Mouse (Mus musculus): Measurements from ENCODE around the gene H2-K1. TPM values are rescaled to one million over a fixed set of nuclear protein-coding genes. Genes with fewer than 3 reads are reported as not detected.

H2-K1 gene
- polyA plus RNA-seq, 1 experiment from 2014 or later = 82.2 TPM

DNA sequence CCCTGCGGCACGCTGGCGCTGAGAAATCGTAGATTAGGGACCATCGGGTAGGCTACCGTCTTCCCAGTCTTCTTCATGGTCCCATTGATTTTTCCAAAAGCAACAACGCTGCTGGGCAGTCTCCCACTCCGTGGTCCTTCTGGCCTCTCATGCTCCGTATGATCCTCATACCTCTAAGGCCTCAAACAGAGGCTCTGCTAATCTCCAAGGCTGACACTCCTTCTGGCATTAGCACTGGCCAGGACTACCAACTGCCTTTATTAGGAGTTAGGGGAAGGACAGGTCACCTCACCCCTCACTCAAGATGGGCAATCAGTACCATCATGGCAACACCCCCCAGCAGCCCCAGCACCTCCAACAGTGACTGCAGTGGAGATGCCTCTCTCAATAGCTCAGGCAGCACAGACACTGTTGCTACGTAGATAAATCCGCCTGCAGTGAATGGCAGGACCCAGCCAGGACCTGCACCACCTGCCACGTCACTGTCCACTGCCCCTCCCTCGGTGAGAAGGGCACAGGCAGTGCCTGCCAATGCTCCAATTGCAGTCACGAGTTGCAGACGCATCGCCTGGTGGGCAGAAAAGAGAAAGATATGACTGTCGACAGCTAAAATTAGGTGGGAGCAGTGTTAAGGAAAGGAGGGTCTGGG, 28.5 kb upstream of the H2-K1 start:
- Histone ChIP-seq H3K9ac (ENCODE audit: low read depth, low read length) (no peak overlapping the region), H3K27me3 (ENCODE audit: insufficient read depth, low read length) (no peaks in the 10 kb centered on the region), H3K27ac (peak overlapping the region; percentile 33; the same call in 1 of the 2 replicates), H3K4me1 (replicated peaks; ENCODE audit: insufficient read depth, low read length) (peaks cover 39% of the 10 kb centered on the region), H3K36me3 (ENCODE audit: insufficient read depth, low read length) (peaks cover 18% of the 10 kb centered on the region), H3K9me3 (replicated peaks; ENCODE audit: low read length) (no peaks in the 10 kb centered on the region), H3K4me2 (ENCODE audit: low read length) (peak overlapping the region; percentile 97; the same call in 1 of the 2 replicates), H3K4me3 (replicated peaks; ENCODE audit: low read depth, low read length) (no peak overlapping the region)
- ATAC-seq (replicated peaks; ENCODE audit: low FRiP score, low read depth) = no peak
- DNase-seq (ENCODE audit: low spot score) = no peak
- TF ChIP-seq CTCF (IDR thresholded peaks at IDR 0.05; ENCODE audit: low read depth) = no peak
- 75% methylated on average over 17 of the region's 17 CpGs for WGBS

DNA sequence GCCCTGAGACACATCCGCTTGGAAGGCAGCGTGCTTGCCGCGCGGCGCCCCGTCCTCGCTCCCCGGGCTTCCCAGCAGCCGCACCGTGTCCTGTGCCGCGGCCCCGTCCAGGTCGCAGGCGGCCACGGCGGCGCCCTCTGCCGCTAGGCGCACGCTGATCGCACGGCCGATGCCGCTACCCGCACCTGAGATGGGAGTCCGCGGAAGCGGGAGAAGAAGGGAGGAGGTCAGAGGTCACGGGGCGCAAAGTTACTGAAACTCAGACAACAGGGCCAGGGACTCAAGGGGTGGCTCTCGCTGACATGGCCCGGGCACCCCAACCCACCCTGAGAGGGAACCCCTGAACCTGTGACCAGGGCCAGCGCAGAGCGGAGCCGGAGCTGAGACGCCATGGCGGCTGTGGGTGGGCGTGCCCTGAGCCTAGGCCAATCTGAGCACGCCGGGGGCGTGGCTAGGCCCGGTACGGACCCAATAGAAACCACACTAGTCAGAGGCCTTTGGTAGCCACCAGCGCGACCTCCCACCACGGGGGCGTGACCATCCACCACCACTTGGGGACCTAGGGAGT, 27.6 kb upstream of the H2-K1 start, which contains the start of gene H2-Ke6:
TSS of gene H2-Ke6 (minus strand) at position 405 of the 568 bp plus-strand sequence.
- H3K4me1 ChIP-seq (replicated peaks; ENCODE audit: insufficient read depth, low read length) = peaks cover 35% of the 10 kb centered on the region
- peak; percentile 34 for TF ChIP-seq CTCF (IDR thresholded peaks at IDR 0.05; ENCODE audit: low read depth)
- peak within 1 kb of the TSS; percentile 66 for H3K4me3 ChIP-seq (replicated peaks; ENCODE audit: low read depth, low read length)
- H3K27me3 ChIP-seq (ENCODE audit: insufficient read depth, low read length) = no peaks in the 10 kb centered on the region
- H3K9me3 ChIP-seq (replicated peaks; ENCODE audit: low read length) = no peaks in the 10 kb centered on the region
- DNase-seq (ENCODE audit: low spot score) (peak; percentile 96), ATAC-seq (replicated peaks; ENCODE audit: low FRiP score, low read depth) (peak; percentile 64)
- H3K27ac ChIP-seq = peak within 1 kb of the TSS; percentile 81
- peak within 1 kb of the TSS; percentile 70 for H3K9ac ChIP-seq (ENCODE audit: low read depth, low read length)
- H3K4me2 ChIP-seq (ENCODE audit: low read length) = peak within 1 kb of the TSS; percentile 97
- H3K36me3 ChIP-seq (ENCODE audit: insufficient read depth, low read length) = peaks cover 18% of the 10 kb centered on the region
- WGBS = under 1% methylated on average over 49 of the region's 49 CpGs

DNA sequence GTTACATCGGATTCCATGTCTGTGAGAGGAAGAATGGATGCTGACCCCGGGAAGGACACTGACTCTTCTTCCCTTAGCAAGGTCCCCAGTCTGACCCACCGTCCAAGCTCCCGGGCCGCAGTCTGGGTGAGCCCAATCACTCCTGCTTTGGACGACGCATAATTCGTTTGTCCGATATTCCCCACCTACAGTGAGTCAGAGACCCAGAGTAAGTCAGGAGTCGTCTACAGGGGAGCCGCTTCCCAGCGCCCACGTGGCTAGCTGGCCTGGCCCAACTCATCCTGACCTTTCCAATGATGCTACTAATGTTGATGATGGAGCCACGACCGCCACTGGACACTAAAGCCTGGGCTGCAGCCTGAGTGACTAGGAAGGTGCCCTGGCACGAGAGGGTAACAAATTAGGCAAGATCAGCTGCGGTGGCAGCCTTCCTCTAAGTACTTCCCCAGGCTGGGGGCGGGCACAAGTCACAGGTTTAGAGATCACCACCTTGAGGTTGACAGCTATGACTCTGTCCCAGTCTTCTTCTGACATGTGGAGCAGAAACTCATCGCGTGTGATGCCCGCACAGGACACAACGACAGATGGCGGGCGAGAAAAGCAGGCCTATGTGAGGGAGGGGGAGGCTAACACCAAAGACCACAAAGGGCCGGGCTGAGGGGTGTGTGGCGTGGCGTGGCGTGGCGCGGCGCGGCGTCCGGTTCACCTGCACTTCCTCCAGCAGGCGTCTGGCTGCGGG, 26.9 kb upstream of the H2-K1 start:
- Histone ChIP-seq H3K27ac (peak overlapping the region; percentile 81), H3K4me1 (replicated peaks; ENCODE audit: insufficient read depth, low read length) (peaks cover 34% of the 10 kb centered on the region), H3K4me2 (ENCODE audit: low read length) (peak overlapping the region; percentile 97), H3K9me3 (replicated peaks; ENCODE audit: low read length) (no peaks in the 10 kb centered on the region), H3K36me3 (ENCODE audit: insufficient read depth, low read length) (peaks cover 23% of the 10 kb centered on the region), H3K9ac (ENCODE audit: low read depth, low read length) (peak overlapping the region; percentile 70), H3K27me3 (ENCODE audit: insufficient read depth, low read length) (no peaks in the 10 kb centered on the region), H3K4me3 (replicated peaks; ENCODE audit: low read depth, low read length) (peak overlapping the region; percentile 66)
- DNase-seq (ENCODE audit: low spot score) (no peak), ATAC-seq (replicated peaks; ENCODE audit: low FRiP score, low read depth) (no peak)
- 11% methylated on average over 36 of the region's 36 CpGs for WGBS
- TF ChIP-seq CTCF (IDR thresholded peaks at IDR 0.05; ENCODE audit: low read depth) = no peak

DNA sequence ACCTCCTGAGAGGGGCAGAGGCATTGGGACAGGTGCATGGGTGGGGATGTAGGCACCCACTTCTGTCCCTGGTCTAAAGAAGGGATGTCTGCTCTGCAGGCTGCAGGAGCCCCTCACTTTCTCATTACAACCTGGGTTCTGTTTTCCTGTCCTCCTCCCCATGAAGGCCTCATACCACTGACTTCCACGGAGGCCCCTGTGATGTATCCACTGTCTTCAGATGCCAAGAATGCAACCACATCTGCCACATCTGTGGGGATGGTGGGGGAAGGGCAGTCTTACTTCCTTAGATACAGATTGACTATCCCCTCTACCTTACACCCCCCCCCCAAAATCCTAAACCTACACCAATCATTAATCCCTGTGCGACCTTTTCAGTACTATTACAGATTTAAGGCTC, 26.1 kb upstream of the H2-K1 start:
- Histone ChIP-seq H3K9ac (ENCODE audit: low read depth, low read length) (no peak overlapping the region), H3K36me3 (ENCODE audit: insufficient read depth, low read length) (peaks cover 29% of the 10 kb centered on the region), H3K27ac (no peak overlapping the region), H3K9me3 (replicated peaks; ENCODE audit: low read length) (no peaks in the 10 kb centered on the region), H3K4me3 (replicated peaks; ENCODE audit: low read depth, low read length) (no peak overlapping the region), H3K4me1 (replicated peaks; ENCODE audit: insufficient read depth, low read length) (peaks cover 34% of the 10 kb centered on the region), H3K4me2 (ENCODE audit: low read length) (no peak overlapping the region), H3K27me3 (ENCODE audit: insufficient read depth, low read length) (no peaks in the 10 kb centered on the region)
- no peak for TF ChIP-seq CTCF (IDR thresholded peaks at IDR 0.05; ENCODE audit: low read depth)
- DNase-seq (ENCODE audit: low spot score) (no peak), ATAC-seq (replicated peaks; ENCODE audit: low FRiP score, low read depth) (no peak)
- WGBS = 40% methylated on average over 2 of the region's 2 CpGs

DNA sequence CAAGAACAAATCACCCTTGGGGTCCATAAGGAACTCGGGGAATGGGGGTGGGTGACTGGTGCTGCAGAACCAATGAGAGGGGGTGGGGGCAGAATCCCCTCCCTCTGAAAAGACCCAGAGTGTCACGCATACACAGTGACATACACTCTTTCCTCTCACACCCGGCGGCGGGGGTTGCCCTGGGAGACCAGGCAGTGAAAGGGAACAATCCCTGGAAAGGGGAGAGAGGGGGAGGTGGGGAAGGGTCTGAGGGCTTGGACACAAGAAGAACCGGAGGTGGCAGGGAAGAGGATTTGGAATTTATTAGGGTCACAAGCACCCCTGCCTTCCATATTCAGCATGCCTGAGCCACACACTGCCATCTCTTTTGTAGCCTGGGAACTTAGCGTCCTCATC, 25.6 kb upstream of the H2-K1 start:
- Histone ChIP-seq H3K27ac (no peak overlapping the region), H3K4me1 (replicated peaks; ENCODE audit: insufficient read depth, low read length) (peaks cover 34% of the 10 kb centered on the region), H3K27me3 (ENCODE audit: insufficient read depth, low read length) (no peaks in the 10 kb centered on the region), H3K36me3 (ENCODE audit: insufficient read depth, low read length) (peaks cover 33% of the 10 kb centered on the region), H3K9ac (ENCODE audit: low read depth, low read length) (peak overlapping the region; percentile 89; the same call in 1 of the 2 replicates), H3K9me3 (replicated peaks; ENCODE audit: low read length) (no peaks in the 10 kb centered on the region), H3K4me2 (ENCODE audit: low read length) (peak overlapping the region; percentile 98), H3K4me3 (replicated peaks; ENCODE audit: low read depth, low read length) (peak overlapping the region; percentile 83)
- no peak for TF ChIP-seq CTCF (IDR thresholded peaks at IDR 0.05; ENCODE audit: low read depth)
- DNase-seq (ENCODE audit: low spot score) (no peak), ATAC-seq (replicated peaks; ENCODE audit: low FRiP score, low read depth) (no peak)
- WGBS = 18% methylated on average over 7 of the region's 7 CpGs

Data from kidney, postnatal 0 days (tissue).